Mouse (Mus musculus) right cerebral cortex, postnatal 10 days (tissue): ENCODE results near the gene Ranbp9.
A peak's percentile ranks its signal among the peaks of the same experiment; 100 is the strongest.

Source experiments
- DNase-seq, 2 experiments: peaks; one replicate each; pipeline ENCODE4 v3.0.0; 2021; ENCODE audit warnings: low spot score in 2 of 2

Gene Ranbp9

GRCm38 (mm10) chr13:43480957-43481858 lies at the start of gene Ranbp9:
Ranbp9 (minus strand) TSS chr13:43481282.
- DNase-seq, result peak; percentile 83 to 84

DNA sequence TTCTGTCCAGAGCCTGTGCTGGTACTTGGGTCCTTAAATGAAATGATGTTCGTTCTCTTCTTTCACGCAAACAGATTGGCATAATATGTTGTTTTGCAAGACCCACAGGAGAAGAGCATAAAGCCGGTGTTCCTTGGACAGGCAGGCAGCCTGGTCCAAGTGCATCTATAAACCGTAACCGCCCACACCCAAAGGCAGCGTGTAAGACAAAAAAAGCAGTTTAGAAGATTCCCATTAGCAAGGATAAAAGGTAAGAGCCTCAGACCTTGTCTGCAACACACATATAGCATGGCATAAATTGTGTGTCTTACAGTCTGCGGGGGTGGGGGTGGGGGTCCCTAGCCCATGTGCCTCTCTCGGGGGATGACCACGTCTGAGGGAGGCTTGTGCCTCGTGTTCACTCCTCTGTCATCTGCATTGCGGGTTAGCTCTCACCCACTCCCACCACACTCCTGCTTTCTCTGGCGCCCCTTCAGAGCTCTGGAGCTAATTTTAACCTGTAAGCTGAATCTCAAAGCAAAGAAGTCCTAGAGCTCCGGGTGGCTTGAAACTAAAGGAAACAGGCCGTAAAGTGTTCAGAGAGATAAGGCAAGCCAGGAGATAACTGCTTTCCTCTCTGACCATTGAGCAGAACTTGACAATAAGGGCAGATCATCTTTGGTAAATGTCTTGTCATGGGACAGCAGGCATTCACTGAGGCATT lies 49.2 kb upstream of the Ranbp9 start:
- DNase-seq, result peak; percentile 79 to 88

GRCm38 (mm10) chr13:43526289-43526688 lies 45.2 kb upstream of the Ranbp9 start:
- DNase-seq, result no peak

DNA sequence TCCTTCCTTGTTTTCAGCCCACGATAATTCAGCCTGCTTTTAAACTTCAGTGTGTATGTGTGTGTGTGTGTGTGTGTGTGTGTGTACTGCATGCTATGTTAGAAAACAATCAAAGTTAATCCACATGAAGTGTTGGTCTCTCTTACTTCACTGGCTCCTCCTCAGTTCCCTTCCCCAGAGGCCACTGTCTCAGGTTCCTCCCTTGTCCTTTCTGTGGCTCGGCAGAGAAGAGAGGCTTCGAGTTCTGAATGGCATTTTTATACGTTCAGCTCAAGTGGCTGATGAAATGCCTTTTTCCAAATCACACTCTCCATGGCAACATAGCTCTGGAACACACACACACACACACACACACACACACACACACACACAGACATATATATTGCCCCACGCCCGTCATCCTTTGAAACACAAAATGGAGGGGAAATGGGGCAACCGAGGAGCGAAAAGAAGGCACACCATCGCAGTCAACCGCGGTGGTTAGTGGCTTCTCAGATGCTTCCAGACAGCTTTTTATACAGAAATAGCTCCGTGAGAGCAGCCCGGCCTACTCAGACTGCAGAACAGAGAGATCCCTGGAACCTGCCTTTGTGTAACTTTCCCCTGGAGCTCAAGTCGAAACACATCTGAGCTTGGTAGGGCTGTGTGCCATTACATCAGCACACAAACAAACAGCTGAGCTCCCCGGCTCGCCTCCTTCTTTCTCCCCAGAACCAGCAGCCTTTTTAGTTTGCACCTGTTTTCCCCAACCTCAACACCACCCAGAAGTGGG lies 44.5 kb upstream of the Ranbp9 start:
- DNase-seq, result peak; percentile 55 to 74

GRCm38 (mm10) chr13:43524491-43525362 lies 43.6 kb upstream of the Ranbp9 start:
- DNase-seq, result peak; percentile 47 to 69

GRCm38 (mm10) chr13:43523906-43524480 lies 42.9 kb upstream of the Ranbp9 start:
- DNase-seq, result no peak

DNA sequence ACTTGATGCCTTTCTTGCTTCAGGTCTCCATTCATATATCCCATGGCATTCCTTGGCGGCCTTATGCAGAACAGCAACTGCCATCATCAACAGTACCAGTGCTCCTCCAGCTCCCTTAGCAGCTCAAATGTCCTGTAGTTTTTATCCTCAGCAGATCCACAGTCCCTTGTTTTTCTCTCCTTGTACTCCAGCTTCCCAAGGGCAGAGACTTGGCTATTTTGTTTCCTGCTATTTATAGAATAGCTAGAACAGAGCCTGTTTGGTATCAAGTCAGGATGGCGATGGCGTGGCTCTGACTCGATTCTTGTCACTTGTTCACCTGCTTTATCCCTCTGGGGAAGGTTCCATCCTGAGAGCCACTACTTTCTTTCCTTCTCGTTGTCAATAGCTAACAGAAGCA lies 40.9 kb upstream of the Ranbp9 start:
- no peak for DNase-seq

GRCm38 (mm10) chr13:43519251-43519650 lies 38.2 kb upstream of the Ranbp9 start:
- peak in 1 of 2 experiments; percentile 57 for DNase-seq

GRCm38 (mm10) chr13:43517371-43517770 lies 36.3 kb upstream of the Ranbp9 start:
- peak in 1 of 2 experiments; percentile 48 for DNase-seq

DNA sequence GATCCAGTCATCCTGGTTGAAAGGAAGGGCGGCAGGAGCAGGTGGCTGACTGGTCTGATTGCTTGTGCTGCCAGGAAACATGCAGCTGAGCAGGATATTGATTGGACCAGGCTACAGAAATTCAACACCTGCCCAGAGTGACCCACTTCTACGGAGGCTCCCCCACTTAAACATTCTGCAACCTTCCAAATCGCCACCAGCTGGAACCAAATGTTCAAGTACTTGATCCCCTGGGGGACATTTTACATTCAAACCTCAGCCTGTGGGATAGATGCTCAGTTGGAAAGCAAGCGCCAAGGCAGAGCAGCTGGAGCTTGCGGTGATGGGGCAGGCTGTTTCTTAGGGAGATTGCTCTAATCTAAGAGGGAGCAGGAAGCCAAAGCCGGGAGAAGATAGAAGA lies 35.8 kb upstream of the Ranbp9 start:
- no peak for DNase-seq

DNA sequence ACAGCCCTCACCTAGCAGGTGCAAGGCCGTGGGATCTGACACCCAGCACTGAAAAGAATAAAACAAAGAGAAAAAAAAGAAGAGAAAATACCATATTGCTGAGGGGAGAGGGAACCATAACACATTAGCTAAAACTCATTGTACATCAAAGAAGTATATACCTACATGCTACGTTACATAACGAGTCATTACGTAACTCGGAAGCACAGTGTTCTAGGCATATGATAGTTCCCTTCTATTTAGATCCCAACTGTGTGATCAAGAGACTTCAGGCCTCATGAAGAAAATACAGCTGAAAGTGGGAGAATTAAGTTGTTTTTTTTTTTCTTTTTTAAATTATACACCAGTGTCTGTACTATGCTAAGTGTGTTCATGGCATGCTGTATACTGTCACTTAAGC lies 35.0 kb upstream of the Ranbp9 start:
- no peak for DNase-seq

DNA sequence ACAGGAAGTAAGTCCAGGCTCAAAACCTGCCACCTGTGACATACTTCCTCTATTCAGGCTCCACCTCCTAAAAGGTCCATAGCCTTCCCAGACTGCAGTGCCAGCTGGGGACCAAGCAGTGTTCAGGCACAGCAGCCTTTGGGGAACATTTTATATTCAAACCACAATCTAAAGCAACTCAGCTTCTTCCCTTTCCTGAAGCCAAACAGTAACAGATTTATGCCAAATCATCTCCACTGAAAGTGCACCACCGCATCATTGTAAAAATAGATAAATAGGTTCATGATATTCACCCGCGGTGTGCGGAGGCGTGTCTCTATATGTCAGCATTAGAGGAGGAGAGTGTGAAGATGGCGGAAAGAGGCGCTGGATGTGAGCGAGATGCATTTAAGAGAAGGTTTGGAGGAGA lies 33.9 kb upstream of the Ranbp9 start:
- DNase-seq, result no peak

DNA sequence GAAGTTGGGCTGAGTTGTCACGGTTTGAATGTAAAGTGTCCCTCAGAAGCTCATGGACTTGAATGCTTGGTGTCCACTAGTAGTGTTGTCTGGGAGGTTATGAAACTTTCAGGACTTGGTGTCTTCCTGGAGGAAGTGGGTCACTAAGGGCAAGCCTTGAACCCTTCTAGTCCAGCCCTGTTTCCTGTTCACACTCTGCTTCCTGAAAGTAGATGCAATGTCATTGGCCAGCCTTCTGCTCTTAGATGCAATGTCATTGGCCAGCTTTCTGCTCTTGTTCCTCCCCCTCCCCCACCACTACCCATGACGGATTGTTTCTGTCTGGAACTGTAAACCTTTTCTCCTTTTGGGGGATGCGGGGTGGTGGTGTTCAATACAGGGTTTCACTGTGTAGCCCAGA lies 31.7 kb upstream of the Ranbp9 start:
- no peak for DNase-seq

DNA sequence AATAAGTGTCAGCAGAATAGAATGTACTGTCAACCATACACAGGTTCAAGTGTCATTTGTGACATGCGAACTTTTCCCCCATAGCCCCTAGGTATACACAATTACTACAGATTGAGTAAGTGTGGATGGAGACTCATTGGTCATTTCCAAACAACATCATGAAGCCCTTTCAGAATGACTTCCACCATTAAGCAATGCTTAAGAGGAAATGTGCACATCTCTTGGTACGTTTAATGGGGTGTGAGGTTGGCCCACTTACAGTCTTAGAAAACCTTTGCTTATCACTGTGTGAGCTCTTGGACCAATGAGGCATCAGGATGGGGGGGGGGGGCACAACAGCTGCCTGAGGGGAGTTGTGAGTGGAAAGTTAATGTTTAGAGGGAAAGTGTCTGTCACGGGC lies 24.7 kb upstream of the Ranbp9 start:
- DNase-seq, result no peak

DNA sequence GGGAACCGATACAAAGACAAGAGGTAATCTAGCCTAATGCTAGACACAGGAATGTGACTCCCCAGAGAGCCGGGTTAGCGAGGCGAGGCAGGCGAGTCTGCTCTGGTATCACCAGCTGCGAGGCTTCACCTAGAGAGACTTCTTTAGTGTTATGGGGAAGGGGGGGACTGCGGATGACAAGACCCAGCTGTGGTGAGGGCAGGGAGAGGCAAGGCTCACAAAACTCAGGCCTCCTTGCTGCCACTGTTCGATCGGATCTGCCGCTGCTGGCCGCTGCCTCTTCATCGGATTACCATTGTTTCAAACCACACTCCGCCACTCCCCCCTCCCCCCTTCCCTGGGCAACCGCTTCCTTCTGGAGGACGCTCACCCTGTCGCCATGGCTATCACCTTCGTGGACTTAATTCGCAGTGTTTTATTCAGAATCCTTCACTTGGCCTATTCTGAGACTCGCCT lies 22.3 kb upstream of the Ranbp9 start:
- peak; percentile 35 to 54 for DNase-seq

- no peak for DNase-seq
Observed at GRCm38 (mm10) chr13:43501601-43502000, 20.5 kb upstream of the Ranbp9 start.

GRCm38 (mm10) chr13:43500483-43500850 lies 19.4 kb upstream of the Ranbp9 start:
- no peak for DNase-seq

GRCm38 (mm10) chr13:43499731-43500482 lies 18.8 kb upstream of the Ranbp9 start:
- no peak for DNase-seq

GRCm38 (mm10) chr13:43498849-43499248 lies 17.8 kb upstream of the Ranbp9 start:
- peak; percentile 71 to 84 for DNase-seq

GRCm38 (mm10) chr13:43497769-43498168 lies 16.7 kb upstream of the Ranbp9 start:
- no peak for DNase-seq
